Mouse (Mus musculus) left cerebral cortex, adult 11 months (tissue): ENCODE results near the gene Nhsl1.

Experiments used
- DNase-seq: peaks from one replicate; pipeline ENCODE4 v3.0.0; 2022; ENCODE audit warnings: low spot score

Gene Nhsl1

DNA sequence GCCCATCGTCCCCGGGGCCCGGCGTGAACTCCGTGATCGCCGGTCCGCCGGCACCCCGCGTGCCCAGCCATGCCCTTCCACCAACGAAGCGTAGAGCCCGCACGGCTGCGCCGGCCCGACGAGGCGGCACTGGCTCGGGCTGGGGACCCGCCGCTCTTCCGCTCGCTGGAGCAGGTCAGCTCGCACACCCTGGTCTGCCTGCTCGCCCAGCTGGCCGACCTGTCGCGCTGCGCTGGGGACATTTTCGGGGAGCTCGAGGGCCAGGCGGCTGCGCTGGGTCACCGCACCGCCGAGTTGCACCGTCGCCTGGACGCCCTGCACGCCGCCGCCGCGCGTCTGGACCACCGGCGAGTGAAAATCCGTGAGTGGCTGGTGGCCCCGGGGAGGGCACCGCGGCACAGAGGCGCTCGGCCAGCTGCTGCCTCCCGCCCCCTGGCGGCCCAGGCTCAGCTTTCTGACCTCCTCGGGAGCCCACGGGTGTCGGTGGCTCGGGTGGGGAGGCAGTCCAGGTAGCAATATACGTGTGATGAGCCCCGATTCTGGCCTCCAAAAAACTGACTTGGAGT lies at the start of gene Nhsl1:
Nhsl1 (plus strand) TSS at position 70 of the 566 bp plus-strand sequence.
- DNase-seq, result no peak

DNA sequence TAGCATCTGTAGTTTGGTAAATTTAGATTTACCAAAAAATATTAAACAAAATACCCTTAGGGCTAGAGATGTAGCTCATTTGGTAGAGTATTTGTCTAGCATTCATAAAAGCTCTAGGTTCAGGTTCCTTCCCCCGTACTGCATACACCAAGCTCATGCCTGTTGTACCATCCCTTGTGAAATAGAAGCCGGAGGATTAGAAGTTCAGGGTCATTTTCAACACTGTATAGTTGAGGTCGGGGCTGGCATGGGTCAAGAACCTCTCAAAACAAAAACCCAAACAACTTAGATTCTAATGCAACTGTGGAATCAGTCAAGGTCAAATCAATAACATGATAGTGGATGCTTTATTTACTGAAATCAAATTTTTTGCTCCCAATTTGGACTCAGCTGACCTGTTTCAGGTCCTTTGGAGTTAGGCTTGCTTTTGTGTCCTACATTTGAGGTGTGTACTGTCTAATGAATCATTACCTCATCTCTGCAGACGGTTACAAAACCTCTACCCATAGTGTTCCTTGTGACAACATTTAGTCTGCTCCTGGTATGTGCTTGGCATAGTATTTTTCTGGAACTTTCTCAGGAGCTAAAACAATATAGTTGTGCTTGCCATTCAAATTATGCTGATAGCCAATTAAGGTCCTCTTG lies 42.6 kb upstream of the Nhsl1 start:
- DNase-seq, result no peak

DNA sequence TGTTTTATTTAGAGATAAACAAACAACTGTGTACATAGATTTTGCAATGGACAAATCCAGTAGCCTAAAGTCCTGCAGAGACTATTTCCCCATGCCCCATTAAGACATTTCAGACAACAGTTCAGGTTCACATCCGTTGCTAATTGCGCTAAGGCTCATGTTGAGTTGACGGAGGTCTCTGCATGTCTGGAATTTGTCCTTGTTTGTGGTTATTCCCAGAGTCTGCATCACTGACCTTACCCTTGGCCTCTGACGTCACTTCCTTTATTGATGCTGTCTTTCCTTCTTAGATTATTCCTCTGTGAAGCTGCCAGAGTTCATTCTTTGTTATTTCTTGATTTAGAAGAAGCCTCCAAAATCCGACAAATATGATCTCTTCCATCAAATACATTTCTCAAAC lies 34.8 kb upstream of the Nhsl1 start:
- DNase-seq, result no peak

DNA sequence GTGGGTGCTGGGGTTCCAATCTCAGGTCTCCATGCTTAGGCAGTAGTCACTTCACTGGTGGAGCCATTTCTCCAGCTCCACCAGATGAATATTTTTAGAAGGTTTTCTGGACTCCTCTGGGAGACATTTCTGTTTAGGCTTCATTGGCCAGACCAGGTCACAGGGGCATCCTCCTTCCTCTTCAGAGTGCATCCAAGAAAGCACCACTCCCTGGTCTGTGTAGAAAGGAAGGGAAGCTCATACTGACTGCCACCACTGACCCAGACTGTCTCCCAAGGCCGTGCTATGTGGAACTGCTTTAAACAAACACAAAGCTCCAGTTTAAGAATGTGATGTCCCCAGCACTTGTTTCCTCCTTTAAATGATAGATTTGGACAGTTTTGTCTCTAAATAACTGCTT lies 29.3 kb upstream of the Nhsl1 start:
- no peak for DNase-seq

DNA sequence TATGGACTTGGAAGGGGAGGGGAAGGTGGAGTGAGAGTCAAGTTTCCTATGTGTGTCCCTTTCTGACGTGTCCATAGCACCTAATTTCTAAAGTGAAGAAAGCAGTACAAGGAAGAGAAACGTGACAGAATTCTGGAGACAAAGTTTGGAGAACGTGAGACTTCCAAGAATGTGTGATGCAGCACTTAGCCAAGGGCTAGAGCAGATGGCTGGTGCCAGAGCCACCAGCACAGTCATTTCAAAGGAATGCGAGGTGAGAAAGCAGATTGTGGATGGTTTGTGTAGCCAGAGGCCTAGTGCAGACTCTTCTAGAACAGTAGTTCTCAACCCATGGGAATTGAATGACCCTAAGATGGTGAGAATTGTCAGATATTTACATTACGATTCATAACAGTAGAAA lies 13.7 kb upstream of the Nhsl1 start:
- no peak for DNase-seq

DNA sequence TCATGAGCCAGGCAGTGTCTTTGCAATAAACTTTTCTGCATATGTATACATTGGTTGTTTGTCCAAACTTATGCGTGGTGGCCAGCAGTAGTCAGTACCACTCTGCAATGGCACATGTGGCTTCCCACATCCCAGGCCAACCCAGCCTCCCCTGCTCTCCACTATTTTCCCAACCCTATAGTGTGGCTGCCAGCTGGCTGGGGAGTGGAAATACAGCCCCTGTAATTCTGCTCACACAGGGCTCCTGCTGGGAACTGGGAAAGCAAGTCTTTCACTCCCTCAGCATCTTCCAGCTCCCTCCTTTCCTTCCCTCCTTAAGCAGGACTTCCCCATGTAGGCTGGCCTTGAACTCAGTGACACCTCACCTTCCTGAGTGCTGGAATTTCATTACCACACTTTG lies 3.7 kb upstream of the Nhsl1 start:
- DNase-seq, result no peak

DNA sequence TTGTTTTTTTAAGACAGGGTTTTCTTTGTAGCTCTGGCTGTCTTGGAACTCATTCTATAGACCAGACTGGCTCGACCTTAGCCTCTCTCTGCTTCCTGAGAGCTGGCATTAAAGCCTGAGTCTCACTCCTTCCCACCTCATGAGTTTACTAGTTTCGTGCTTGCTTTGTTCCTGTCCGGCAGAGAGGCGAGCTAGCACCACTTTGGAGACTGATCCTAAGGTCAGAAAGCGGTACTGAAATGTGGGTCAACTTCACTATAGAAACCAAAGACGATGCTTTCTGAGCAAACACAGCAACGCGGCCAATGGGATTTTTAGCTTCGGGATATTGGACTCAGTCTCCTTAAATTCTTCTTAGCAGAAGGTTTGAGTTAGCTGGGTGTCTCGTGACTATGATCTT lies 1.3 kb upstream of the Nhsl1 start:
- no peak for DNase-seq

DNA sequence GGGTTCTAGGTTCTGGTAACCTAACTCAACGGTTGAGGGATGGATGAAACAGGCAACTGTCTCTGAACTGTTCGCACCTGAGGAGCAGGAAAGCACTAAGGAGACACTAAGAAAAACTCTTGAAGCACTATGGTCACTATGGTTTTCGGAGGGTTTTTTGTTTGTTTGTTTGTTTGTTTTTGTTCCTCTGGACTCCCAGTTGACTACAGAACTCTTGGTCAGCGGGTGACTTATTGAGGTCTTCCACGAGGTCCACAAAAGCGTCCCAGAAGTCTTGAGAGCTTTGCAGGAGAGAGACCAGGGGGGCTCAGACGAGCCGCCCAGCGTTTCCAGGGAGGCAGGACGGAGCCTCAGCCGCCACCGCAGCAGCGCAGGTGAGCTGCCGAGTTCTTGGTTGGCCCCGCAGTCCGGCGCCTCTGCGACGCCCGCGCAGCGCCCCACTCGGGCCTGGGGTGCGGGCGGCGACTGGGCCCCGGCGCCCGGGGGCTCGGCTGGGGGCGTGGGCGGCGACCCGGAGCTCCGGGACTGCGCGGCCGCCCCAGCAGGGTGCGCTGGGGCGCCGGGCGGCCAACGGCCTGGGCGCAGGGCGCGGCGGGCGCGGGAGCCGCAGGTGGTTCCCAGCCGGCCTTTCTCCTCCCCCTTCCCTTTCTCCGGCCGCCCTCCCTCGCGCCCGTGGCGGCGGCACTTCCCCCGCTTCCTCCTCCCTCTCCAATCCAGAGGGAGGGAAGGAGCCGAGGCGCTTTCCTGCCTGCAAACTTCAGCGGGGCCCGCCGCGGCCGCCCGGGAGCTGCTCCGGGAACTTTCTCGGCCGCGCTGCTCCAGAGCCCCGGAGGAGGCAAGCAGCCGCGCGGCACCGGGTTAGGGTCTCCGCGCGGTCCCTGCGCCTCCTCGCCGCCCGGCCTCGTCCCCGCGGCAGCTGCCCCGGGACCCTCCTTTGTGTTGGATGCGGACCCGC lies 547 bp upstream of the Nhsl1 start:
- DNase-seq, result no peak

DNA sequence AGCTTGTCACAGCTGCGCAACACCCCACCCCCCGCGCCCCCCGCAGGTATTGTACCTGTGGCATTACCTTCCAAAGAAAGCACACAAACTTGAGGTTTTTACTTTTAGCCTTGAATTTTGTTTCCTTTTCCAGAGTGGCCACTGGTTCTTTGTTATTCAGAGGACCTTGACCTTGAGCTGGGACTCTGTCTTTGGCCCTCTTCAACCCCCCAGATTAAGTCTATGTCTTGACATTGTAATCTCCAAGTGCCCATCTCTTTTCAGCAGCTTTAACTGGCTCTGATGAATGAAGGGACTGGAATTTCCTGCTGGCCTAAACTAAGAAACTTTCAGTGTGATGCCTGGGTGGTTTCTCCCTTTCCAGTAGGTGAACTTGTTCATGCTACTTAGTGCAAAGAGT lies 906 bp downstream of the Nhsl1 start:
- DNase-seq, result no peak

DNA sequence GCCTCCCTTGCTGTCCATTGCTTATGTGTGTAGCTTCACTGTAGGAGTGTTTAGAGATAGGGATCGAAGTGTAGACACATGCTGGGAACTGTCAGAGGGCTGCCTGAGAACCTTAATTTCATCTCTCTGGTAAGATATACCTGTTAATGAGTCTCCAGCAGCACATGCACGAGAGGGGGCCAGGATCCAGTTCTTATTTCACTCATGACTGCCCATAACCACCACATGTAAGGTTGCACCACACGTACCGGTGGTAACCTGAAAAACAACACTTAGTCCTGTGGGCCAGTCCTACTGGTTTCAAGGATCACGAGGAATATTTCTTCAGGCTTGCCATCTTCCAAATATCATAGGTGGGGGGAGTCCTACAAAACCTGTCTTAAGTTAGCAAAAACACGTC lies 3.1 kb downstream of the Nhsl1 start:
- no peak for DNase-seq

DNA sequence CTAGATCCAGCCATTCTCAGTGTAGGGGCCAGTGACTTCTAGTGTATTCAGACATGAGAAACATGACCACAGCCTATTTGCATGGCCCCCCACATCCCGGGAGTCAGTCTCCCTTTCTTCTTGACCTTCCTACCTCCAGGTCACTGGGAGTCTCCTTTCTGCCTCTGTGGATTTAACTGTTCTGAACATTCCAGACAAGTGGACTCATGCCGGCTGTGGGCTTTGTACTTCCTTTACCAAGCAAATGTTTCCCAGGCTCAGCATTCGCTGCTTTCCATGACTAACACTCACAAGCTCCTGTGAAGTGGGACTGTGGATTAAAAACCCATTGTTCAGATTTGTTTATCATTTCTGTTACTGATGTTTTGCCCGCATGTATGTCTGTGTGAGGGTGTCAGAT lies 4.9 kb downstream of the Nhsl1 start:
- DNase-seq, result no peak

DNA sequence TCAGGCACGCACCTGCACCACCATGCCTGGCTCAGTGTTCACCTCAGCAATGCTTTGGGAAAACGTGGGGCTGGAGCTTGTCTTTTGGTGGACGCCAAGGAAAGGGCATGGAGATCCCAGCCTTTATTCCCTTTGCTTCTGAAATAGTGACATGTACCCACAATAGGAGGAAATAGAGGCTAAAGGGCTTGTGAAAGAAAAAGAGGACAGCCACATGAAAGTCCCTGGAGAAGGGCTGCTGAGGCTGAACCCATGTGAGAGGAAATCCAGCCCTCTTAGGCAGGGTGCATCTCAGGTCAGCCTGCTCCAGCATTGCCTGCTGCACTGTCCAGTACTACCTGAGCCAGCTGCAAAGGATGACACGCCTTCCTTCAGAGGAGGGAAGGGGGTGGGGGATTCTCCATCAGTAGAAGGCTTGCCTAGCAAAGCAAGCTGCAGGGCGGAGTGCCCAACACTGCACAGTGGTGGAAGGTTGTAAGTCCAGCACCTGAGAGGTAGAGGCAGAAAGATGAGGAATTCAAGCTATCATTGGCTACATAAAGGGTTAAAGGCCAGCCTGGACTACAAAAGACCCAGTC lies 9.6 kb downstream of the Nhsl1 start:
- DNase-seq, result no peak

DNA sequence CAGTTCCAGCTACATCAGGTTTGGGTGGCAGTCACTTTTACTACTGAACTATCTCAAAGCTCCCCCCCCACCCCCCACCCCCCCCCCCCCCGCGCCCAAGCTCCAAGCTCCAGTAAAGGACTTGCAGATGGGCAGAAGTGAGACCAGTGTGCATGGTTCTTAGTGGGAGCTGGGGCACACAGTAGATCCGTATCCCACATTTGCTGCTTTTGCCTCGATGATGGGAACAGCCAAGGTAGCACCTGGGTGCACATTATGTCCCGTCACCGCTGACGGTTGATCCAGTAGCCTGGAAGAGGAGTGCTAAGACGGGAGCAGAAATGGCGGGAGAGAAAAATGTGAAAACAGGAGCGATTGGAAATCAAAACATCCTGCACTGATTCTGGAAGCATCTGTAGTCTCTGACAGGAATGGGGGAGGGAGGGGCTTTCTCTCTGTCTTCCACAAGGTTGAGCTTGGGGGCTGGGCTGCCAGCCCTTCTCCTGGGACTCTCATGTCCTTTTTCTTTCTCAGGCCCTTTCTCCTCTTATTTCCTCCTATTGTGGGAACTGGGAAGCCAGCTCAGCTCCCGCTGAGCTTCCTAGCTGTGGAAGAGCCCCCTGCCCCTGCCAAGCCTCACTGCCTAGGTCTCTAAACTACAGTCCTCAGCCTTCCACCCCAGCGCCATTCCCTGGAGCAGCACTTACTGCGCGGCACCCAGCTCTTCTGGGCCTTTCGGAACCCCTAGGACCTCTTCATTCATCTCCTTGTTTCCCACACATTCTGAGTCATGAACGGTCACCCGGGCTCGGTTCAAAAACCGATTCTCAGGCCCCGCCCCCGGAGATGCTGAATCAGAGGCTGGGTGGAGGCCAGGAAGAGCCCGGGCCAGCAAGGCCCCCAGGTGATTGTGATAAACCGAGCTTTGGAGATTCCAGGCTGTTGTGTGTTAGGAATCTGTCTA lies 10.6 kb downstream of the Nhsl1 start:
- DNase-seq, result no peak

DNA sequence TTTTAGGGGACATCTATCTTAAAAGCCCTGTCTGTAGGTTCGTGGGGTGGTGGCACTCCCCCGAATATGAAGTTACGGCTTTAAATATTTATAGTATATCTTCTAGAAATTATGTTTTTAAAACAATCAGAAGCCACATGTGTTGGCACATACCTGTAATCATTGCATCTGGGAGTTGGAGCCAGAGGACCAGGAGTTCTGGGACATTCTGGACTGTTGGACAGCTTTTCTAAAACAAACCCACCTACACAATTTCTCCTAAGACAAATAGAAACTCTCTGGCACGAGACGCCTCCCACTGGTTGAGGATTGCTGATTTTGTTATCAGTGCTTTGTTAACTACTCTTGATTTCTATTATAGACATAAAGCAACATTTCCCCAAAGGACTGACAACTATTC lies 11.7 kb downstream of the Nhsl1 start:
- no peak for DNase-seq

DNA sequence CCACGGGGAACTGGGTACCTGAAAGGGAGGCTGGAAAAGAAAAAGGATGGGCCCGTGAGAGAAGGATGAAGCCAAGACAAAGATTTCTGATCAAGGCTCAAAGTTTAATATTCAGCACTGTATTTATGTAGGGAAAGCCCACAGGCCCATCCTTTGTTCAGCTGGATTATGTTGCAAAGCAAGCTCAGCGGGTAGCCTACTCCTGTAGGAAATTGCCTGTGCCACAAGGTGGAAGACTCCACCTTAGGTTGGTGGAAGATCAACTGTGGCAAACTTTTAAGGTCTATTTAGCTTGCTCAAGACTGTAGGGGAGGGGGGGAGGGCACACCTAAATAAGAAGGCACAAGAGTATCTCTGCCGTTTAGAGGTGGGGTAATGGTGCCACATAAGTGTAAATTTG lies 14.8 kb downstream of the Nhsl1 start:
- no peak for DNase-seq

DNA sequence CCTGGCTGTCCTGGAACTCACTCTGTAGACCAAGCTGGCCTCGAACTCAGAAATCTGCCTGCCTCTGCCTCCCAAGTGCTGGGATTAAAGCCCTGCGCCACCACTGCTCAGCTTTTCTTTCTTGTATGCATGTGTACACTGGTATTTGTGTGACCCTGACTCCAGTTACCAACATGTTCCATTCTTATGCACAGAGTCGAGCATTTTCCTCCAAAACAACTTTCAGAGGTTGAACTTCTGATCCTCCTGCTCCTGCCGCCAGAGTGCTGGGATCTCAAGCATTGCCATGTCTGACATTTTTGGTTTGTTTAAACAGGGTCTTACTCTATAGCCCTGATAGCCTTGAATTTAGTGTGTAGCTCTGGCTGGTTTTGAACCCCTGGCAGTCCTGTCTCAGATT lies 15.4 kb downstream of the Nhsl1 start:
- DNase-seq, result no peak

DNA sequence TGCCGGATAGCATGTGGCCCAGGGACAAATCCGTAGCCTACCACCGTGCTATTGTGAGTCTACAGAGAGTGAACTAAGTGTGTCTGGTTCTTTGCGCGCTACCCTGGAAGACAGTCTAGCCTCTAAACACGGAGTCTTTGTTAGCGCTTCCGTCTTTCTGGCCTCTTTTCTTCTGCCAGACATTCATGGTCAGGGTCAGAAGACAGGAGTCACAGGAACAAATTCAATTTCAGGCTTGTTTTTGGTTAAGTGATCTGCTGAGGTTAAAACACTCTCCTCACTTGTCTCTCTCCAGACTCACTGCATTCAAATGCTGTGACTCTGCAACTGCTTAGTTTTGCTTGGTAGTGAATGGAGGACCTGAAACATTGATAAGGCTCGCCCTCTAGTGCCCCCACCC lies 15.9 kb downstream of the Nhsl1 start:
- no peak for DNase-seq

DNA sequence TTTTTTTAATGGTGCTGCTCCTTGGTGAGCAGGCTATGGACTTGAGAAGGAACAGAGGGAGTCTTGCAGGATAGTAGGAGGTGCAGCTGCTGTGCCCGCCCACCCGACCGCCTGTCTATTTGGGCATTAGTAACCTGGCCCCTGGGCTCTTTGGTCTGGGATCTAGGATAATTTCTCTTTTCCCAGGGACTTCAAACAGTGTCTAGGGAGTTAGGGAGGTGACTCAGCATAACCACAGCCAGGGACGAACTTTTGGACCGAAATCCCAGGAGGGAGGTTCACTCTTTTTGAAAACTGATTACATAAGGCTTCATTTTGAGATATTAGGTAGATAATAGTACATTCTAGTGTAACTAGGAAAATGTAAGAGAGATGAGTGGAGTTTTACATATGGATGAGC lies 18.9 kb downstream of the Nhsl1 start:
- DNase-seq, result no peak

DNA sequence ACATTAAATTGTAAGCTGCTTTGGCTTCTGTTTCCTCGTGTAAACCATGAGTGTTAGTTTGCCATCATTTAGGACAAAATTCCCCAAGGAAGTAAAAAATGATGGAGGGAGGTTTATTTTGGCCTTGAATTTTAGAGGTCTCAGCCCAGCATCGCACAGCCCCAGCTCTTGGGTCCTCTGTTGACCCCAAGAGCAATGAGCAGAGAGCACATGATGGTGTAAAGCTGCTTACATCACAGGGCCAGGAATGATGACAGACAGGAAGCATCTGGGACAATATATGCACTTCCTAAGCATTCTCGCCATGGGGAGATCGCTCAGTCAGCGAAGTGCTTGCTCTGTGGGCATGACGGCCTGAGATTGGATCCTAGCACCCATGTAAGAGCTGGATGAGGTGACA lies 20.6 kb downstream of the Nhsl1 start:
- DNase-seq, result no peak

DNA sequence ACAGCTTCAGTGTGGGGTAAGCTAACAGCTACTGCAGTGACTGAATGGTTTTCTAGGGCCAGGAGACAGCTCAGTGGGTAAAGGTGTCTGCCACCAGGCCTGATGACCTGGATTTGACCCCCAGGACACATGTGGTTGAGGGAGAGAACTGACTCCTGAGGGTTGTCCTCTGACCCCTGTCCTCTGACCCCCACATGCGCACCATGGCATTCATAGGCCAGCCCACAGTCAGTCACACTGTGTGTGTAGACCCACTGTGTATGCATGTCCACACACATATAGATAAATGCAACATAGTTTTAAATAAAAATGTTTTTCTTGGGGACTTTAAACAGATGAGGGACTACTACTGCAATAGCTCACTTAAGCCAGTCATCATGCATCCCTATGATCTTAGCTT lies 22.1 kb downstream of the Nhsl1 start:
- DNase-seq, result no peak

DNA sequence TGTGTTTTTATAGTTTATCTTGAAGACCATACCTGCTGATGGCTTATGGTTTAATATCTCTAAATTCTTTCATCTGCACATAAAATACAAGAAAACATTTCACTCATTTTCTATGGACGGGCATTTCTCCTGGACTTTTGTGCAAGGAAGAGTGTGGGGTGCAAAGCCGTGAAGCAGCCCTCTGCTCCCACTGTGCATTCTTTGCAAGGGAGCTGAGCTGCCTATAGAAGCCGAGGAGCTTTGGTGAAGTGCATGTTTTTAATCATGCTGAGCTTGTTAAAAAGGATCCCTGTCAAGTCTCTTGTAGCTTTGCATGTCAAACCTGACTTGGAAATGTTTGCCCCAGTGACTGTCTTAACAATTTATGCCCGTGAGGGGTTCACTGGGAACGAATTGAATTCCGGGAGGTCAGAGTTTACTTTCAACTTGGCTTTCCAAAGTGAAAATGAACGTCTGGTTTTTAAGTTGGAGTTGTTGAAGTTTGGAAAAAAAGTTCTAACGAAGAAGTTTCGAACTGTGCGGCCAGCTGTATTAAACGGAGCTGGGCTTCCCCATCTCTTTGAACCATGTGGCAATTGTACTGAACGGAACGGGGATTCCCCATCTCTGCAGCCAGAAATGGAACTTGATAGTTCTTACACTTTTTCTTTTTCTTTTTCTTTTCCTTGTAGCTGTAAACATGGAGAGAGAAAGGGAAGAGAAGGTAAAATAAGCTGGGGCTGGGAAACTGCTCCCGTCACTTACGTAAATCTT lies 22.8 kb downstream of the Nhsl1 start:
- no peak for DNase-seq
